Mouse (Mus musculus) gastrocnemius, adult 18-20 months (tissue): Measurements from ENCODE around the gene Ybx1. TPM values are rescaled to one million over a fixed set of nuclear protein-coding genes. Genes with fewer than 3 reads are reported as not detected.
A peak's percentile ranks its signal among the peaks of the same experiment; 100 is the strongest.
"Not testable (repeated sequence)": the region's sequence is repeated elsewhere in the genome, so short reads cannot be mapped to it uniquely, and the experiment has no call there.

Experiments
- DNase-seq: peaks from one replicate; pipeline ENCODE4 v3.0.0; 2021; ENCODE audit warnings: low spot score
- long read RNA-seq, 2 experiments: library from polyadenylated mRNA; stranded (forward); transcript quantifications; one replicate each; pipeline ENCODE4 v2.0.0; 2021
- total RNA-seq, 2 experiments: library from RNA; stranded (reverse); gene quantifications; 2 replicates each; pipeline ENCODE4 v1.2.3; 2021

The Ybx1 gene
- 100 to 1,000 TPM; 659 to 760 TPM for total RNA-seq
- long read RNA-seq, experiment 1, transcript Ybx1-206 (2 exons, 718 nt), result minor isoform, 5 of 852 reads
- long read RNA-seq, experiment 1, transcript Ybx1-201 (8 exons, 1,628 nt), result major isoform, 784 of 852 reads
- long read RNA-seq, experiment 1, partial matches to known transcripts, result 20 of 852 reads
- long read RNA-seq, experiment 1, other reads (novel, unspliced or antisense), result 43 of 852 reads
- long read RNA-seq, experiment 2, transcript Ybx1-206 (2 exons, 718 nt), result minor isoform, 6 of 587 reads
- long read RNA-seq, experiment 2, transcript Ybx1-201 (8 exons, 1,628 nt), result major isoform, 532 of 587 reads
- long read RNA-seq, experiment 2, partial matches to known transcripts, result 12 of 587 reads
- long read RNA-seq, experiment 2, other reads (novel, unspliced or antisense), result 37 of 587 reads

- peak; percentile 100 for DNase-seq
Observed at GRCm38 (mm10) chr4:119294415-119295133, at the start of gene Ybx1. TSS of gene Ybx1 (minus strand) at chr4:119294604.

GRCm38 (mm10) chr4:119338861-119339361, 44.5 kb upstream of the Ybx1 start:
- peak; percentile 18 for DNase-seq

- no peak for DNase-seq
Observed at GRCm38 (mm10) chr4:119338422-119338821, 44.0 kb upstream of the Ybx1 start.

DNA sequence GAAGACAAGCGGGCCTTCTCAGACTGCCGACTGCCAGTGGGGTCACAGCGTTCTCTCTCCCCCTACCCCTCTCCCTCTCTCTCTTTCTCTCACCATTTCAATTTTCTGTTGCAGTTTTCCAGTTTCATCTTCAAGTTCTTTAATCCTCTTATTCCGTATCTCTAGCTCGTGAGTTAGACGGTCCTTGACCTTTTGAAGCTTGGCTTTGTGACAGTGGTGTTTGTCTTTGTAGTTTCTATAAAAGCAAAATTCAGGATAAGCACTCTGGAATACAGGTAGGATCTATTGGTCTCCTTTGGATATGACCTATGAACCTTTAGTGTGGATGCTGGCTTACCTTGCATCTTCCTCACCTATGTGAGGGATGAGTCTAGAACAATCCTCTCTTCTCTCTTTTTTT, 39.1 kb upstream of the Ybx1 start:
- no peak for DNase-seq

DNA sequence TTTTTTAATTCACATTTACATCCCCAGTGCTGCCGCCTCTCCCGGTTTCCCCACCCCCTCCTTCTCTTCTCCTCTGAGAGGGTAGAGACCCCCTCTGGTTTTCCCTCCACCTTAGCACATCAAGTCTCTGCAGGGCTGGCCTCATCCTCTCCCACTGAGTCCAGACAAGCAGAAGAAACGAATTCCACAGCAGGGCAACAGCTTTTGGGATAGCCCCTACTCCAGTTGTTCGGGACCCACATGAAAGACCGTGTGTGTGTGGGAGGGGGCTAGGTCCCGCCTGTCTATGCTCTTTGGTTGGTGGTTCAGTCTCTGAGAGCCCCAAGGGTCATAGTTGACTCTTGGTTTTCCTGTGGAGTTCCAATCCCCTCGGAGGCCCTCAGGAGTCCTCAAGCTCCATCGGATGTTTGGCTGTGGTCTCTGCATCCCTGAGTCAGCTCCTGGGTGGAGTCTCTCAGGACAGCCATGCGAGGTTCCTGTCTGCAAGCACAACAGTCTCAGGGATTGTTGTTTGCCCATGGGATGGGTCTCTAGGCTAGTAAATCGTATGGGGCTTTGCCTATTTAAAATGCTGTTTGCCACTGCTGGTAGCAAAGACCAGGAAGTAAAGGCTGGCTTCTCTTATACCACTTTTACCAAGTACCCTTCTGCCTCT, 26.6 kb upstream of the Ybx1 start:
- no peak for DNase-seq

DNA sequence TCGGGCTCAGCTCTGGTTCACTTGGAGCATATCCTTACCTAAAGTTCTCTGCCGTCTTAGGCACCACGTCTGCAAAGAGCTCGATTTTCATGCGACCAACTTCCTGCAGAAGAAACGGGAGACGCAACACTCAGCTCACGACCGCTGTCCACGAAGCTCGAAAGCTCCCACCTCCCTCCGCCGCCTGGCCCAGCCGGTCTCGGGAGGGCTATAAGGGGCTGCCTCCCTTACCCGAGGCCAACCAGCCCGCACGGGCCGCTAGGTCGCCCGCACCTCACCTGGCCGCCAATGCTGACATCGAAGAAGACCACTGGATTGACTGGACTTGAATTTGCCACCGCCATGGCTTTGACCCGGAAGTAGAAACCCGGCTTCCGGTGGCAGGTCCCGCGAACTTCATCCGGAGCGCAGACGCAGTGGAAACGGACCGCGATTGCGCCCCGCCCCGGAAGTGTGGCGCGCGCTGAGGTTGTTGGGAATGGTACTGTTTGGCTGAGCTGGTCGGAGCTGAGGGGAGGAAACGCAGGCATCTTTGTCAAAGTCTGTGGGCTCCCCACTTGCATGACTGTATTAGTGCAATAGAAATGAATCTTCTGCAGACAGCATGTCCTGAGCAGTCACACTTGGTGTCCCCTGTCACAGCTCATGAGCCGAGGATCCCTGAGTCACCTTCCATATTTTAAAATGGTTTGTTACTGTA, 25.9 kb upstream of the Ybx1 start, which contains the start of gene Ppih:
Ppih (minus strand) TSS at position 416 of the 700 bp plus-strand sequence.
- peak; percentile 96 for DNase-seq

DNA sequence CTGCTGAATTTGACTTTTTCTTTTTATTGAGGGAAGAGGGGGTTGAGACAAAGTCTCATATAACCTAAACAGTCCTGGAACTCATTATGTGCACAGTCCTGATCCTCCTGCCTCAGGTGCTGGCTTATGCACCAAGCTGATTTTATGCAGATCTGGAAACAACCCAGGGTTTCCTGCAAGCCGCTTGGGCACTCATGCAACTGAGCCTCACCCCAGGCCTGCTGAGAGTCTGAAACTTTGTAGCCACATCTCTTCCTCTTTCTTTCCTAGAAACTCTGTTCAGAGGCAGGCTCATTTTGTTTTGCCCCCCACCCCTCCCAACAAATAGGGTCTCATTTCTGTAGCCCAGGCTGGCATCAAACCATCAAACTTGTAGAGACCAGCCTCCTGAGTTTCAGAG, 19.4 kb upstream of the Ybx1 start:
- no peak for DNase-seq

- DNase-seq, result no peak
Observed at GRCm38 (mm10) chr4:119305418-119305817, 11.0 kb upstream of the Ybx1 start.

DNA sequence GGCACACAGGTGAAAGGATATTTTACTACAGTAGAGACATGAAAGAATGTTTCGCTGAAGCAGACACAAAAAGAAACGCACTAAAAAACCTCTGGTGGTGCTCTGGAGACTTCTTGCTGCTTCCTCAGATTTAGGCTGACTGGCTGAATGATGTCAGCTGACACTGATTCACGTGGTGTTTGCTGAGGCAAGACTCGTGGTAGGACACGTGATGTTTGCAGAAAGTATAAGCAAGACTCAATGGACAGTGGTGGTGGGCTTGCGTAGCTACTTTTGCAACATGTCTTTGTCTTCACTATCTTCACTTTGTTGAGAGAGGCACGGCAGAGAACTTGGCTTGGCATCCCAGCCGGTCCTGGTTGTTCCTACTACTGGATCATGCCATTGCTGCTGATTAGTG, 8.9 kb upstream of the Ybx1 start:
- DNase-seq, result no peak

DNA sequence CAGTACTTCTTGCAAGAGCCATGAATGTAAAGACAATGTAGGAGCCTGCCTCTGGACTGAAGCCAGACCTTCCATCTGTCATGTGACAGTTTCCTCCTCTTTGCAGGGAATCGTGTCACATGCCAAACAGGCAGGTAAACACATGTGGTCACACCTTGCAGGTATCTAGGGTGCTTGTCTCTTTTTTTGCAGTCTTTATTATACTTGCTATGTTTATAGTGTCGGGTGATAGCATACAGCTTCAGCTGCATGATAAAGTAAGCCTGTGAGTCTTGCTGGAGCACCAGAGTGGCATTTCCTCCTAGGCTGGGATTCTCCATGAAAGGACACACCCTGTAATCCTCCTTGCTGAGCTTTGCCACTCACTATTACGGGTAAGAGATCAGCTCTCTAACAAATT, 7.4 kb upstream of the Ybx1 start:
- DNase-seq, result no peak

DNA sequence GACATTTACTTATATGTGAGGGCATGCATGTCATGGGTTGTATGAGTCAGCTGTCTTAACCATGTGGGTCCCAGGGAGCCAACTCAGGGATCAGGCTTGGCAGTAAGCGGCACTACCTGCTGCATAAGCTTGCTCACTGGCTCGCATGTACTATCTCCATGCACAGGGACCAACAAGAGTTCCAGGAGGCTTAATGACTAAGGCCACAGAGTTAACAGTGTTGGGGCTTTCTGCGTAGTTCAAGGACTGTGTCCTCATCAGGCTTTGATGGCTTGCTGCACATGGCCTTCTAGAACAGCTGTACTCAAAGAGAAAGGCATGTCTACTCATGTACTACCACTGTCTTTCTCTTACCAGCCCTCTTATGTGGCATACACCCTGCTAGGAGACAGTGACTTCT, 6.4 kb upstream of the Ybx1 start:
- DNase-seq, result no peak

- DNase-seq, result no peak
Observed at GRCm38 (mm10) chr4:119297361-119297760, 3.0 kb upstream of the Ybx1 start.

- no peak for DNase-seq
Observed at GRCm38 (mm10) chr4:119295134-119295453, 690 bp upstream of the Ybx1 start.

DNA sequence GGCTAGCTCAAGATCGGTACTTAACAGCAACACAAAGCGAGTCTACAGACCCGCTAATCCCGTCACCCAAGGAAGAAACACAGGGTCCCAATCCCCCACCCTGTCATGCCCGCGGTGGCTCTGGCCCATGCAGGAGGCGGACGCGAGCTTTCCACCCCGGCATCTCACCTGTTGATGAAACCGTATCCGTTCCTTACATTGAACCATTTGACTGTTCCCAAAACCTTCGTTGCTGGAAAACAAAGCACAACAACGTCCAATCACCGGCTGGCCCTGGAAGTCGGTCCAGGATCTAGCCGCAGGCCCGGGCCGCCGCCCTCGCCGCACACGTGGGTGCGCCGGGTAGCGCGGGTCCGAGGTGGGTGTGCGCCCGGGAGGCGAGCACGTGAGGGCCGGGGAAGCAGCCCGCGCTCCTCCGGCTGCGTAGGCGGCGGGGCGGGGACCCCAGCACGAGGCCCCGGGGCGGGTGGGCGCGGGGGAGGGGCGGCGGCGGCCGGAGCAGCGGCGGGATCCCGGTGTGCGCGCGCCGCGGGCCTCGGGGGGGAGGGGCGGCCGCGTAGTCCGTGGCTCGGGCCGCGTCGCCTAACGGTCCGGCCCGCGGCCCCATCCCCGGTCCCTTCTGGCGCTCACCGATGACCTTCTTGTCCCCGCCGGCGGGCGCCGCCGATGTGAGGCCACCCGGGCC, 688 bp downstream of the Ybx1 start:
- peak; percentile 7 for DNase-seq

GRCm38 (mm10) chr4:119292771-119293573, 1.4 kb downstream of the Ybx1 start:
- peak; percentile 43 for DNase-seq

- no peak for DNase-seq
Observed at GRCm38 (mm10) chr4:119291921-119292320, 2.5 kb downstream of the Ybx1 start.

DNA sequence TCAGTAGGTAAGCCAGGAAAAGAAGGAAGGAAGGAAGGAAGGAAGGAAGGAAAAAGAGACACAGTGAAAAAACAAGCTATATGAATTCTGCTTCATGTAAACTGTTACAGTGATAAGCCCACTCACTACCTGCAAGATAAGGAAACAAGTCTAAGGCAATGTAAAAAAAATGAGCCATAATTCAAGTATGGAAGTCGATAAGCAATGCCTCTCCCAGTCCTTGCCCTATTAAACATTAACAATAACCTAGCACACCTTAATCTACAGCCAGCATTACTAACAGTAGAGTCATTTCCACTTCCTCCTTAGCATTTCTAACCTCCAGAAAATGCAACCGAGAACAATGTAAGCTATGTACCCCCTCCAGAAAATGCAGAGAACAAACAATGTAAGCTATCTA, 9.1 kb downstream of the Ybx1 start:
- no peak for DNase-seq

GRCm38 (mm10) chr4:119284861-119285260, 9.5 kb downstream of the Ybx1 start:
- no peak for DNase-seq

GRCm38 (mm10) chr4:119278784-119279183, 15.6 kb downstream of the Ybx1 start:
- not testable (repeated sequence) for DNase-seq

DNA sequence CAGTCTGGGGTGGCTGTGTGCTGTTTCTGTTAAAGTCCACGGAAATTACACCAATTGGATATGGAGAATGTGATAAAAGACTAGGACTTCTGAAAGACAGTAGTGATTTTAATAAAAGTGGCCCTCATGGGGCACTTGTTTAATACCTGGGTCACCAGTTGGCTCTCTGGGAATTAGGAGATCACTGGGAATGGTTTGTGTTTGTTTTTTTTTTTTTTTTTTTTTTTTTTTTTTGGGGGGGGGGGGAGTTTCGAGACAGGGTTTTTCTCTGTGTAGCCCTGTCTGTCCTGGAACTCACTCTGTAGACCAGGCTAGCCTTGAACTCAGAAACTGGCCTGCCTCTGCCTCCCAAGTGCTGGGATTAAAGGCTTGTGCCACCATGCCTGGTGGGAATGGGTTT, 18.7 kb downstream of the Ybx1 start:
- no peak for DNase-seq
